Comparison of ENCODE assay signal across 33 mouse cellular contexts in genomic region chr17:47701793-47702192, GRCm38 (mm10). TPM values are rescaled to one million over a fixed set of nuclear protein-coding genes. Genes with fewer than 3 reads are reported as not detected.
A peak's percentile ranks its signal among the peaks of the same experiment; 100 is the strongest.
DNase-seq lines count a peak whose midpoint lies in the region; ATAC-seq and TF ChIP-seq lines count a peak whose summit lies in the region.
"Had no signal": no experiment of that assay in that cellular context is flagged by ENCODE, and none has a peak within 500 bp of the region (broad histone marks: within the 10 kb centered on the region; RNA-seq: fewer than 3 reads in every experiment).

No protein-coding gene starts in this region.

- 74% methylated on average over 9 of the region's 9 CpGs for WGBS in forebrain, postnatal 0 days
- 87% methylated on average over 9 of the region's 9 CpGs for WGBS in forebrain, embryonic 10.5 days
- 63% methylated on average over 9 of the region's 9 CpGs for WGBS in lung, embryonic 16.5 days

- TF ChIP-seq CTCF in forebrain, postnatal 0 days (IDR thresholded peaks at IDR 0.05; ENCODE audit: low read depth), result no peak
- no peak for TF ChIP-seq CTCF in E14TG2a.4 (conservative IDR thresholded peaks at IDR 0.05; ENCODE audit: low read length)

- no peak overlapping the region for H3K9ac ChIP-seq in forebrain, postnatal 0 days
- H3K9ac ChIP-seq in lung, embryonic 16.5 days (ENCODE audit: low read length), result no peak overlapping the region
- H3K9ac ChIP-seq: kidney, embryonic 15.5 days; midbrain, embryonic 12.5 days; stomach, embryonic 15.5 days had no signal

- peak; percentile 65 for ATAC-seq in forebrain, postnatal 0 days
- no peak for ATAC-seq in lung, embryonic 16.5 days (ENCODE audit: low read depth)

- no peaks in the 10 kb centered on the region for H3K9me3 ChIP-seq in forebrain, postnatal 0 days (ENCODE audit: low read length)
- H3K9me3 ChIP-seq in forebrain, embryonic 10.5 days, result no peaks in the 10 kb centered on the region
- no peaks in the 10 kb centered on the region for H3K9me3 ChIP-seq in lung, embryonic 16.5 days (ENCODE audit: control insufficient read depth, low read length)
- no peaks in the 10 kb centered on the region for H3K9me3 ChIP-seq in E14TG2a.4 (ENCODE audit: low read length)
- H3K9me3 ChIP-seq: kidney, embryonic 15.5 days; midbrain, embryonic 12.5 days; stomach, embryonic 15.5 days had no signal

- peak; percentile 24 for DNase-seq in forebrain, postnatal 0 days
- DNase-seq in forebrain, embryonic 10.5 days (ENCODE audit: extremely low spot score, low spot score), result no peak
- DNase-seq in lung, postnatal 14 days, result no peak
- DNase-seq in R1 (ENCODE audit: low read depth, low spot score), result peak; percentile 64
- DNase-seq in urinary bladder, postnatal 4 days (ENCODE audit: low spot score in 2 of 2), result no peak
- DNase-seq: adrenal gland, postnatal 25 days; B cell, adult 2 months; cerebellum, adult 11-12 months; cerebellum, postnatal 10 days; gastrocnemius, adult 2 months; kidney, adult 11 months; kidney, postnatal 36 days; layer of hippocampus, postnatal 36 days; thymus, adult 2 months; thymus, postnatal 4 days had no signal

- H3K4me3 ChIP-seq in forebrain, postnatal 0 days (ENCODE audit: low read depth, low read length), result no peak overlapping the region
- H3K4me3 ChIP-seq in forebrain, embryonic 10.5 days, result no peak overlapping the region
- H3K4me3 ChIP-seq in lung, embryonic 16.5 days (ENCODE audit: low read length), result no peak overlapping the region
- peak overlapping the region; percentile 79 for H3K4me3 ChIP-seq in E14TG2a.4 (replicated peaks; ENCODE audit: low read length)
- H3K4me3 ChIP-seq: gastrocnemius, adult 2 months; kidney, embryonic 15.5 days; midbrain, embryonic 12.5 days; stomach, embryonic 15.5 days had no signal

- H3K36me3 ChIP-seq in forebrain, postnatal 0 days (ENCODE audit: insufficient read depth), result peaks cover 38% of the 10 kb centered on the region
- H3K36me3 ChIP-seq in forebrain, embryonic 10.5 days (replicated peaks), result peaks cover 64% of the 10 kb centered on the region
- peaks cover 5% of the 10 kb centered on the region; the same call in 1 of the 2 replicates for H3K36me3 ChIP-seq in lung, embryonic 16.5 days (ENCODE audit: control insufficient read depth, insufficient read depth, low read length)
- peaks cover 71% of the 10 kb centered on the region for H3K36me3 ChIP-seq in E14TG2a.4 (ENCODE audit: insufficient read depth, low read length)

- no peaks in the 10 kb centered on the region for H3K27me3 ChIP-seq in forebrain, postnatal 0 days (ENCODE audit: insufficient read depth, low read length)
- peaks cover 58% of the 10 kb centered on the region for H3K27me3 ChIP-seq in forebrain, embryonic 10.5 days (ENCODE audit: poor library complexity, severe bottlenecking)
- H3K27me3 ChIP-seq in lung, embryonic 16.5 days (ENCODE audit: control insufficient read depth, insufficient read depth, low read depth, low read length), result no peaks in the 10 kb centered on the region
- H3K27me3 ChIP-seq in E14TG2a.4 (ENCODE audit: insufficient read depth, low read length), result peaks cover 8% of the 10 kb centered on the region
- H3K27me3 ChIP-seq: stomach, embryonic 15.5 days had no signal

- no peaks in the 10 kb centered on the region for H3K4me1 ChIP-seq in forebrain, postnatal 0 days (ENCODE audit: insufficient read depth)
- H3K4me1 ChIP-seq in forebrain, embryonic 10.5 days, result peaks cover 22% of the 10 kb centered on the region
- H3K4me1 ChIP-seq in lung, embryonic 16.5 days (replicated peaks; ENCODE audit: control insufficient read depth, insufficient read depth, low read length), result peaks cover 19% of the 10 kb centered on the region
- H3K4me1 ChIP-seq in E14TG2a.4 (replicated peaks; ENCODE audit: low read depth, low read length), result peaks cover 84% of the 10 kb centered on the region

- H3K4me2 ChIP-seq in forebrain, postnatal 0 days (ENCODE audit: low read depth), result no peak overlapping the region
- H3K4me2 ChIP-seq in lung, embryonic 16.5 days (ENCODE audit: low read depth, low read length), result no peak overlapping the region
- H3K4me2 ChIP-seq: kidney, embryonic 15.5 days; midbrain, embryonic 12.5 days; stomach, embryonic 15.5 days had no signal

- peak overlapping the region; percentile 41; the same call in 1 of the 2 replicates for H3K27ac ChIP-seq in forebrain, postnatal 0 days (ENCODE audit: low read depth, low read length)
- H3K27ac ChIP-seq in forebrain, embryonic 10.5 days, result no peak overlapping the region
- H3K27ac ChIP-seq in lung, embryonic 16.5 days (ENCODE audit: low read length), result peak overlapping the region; percentile 80
- H3K27ac ChIP-seq: gastrocnemius, adult 2 months; kidney, embryonic 15.5 days; macrophage; midbrain, embryonic 12.5 days; stomach, embryonic 15.5 days had no signal

RNA-seq across cellular contexts. Expression of gene Prickle4, which starts 7.3 kb away (rescaled TPM):
- total RNA-seq in forebrain, postnatal 0 days (2014; rRNA removed), result 1.8 TPM in 1 of 2 replicates, not detected in the other
- polyA plus RNA-seq in forebrain, postnatal 0 days (2015; fragmentation: Nextera tagmentation; extraction: Ambion mirVana), result 0.45 and 0.60 TPM in 2 replicates
- polyA plus RNA-seq in forebrain, embryonic 10.5 days (2016; fragmentation: Nextera tagmentation; extraction: Ambion mirVana), result 0.70 and 0.90 TPM in 2 replicates
- polyA plus RNA-seq in lung, embryonic 16.5 days (2015; fragmentation: Nextera tagmentation; extraction: Ambion mirVana), result 0.69 and 0.88 TPM in 2 replicates

RNA-seq across cellular contexts. Expression of gene Gm21981, which starts 7.5 kb away (rescaled TPM):
- 4.9 and 5.2 TPM in 2 replicates for total RNA-seq in forebrain, postnatal 0 days (2014; rRNA removed)
- polyA plus RNA-seq in forebrain, postnatal 0 days (2015; fragmentation: Nextera tagmentation; extraction: Ambion mirVana), result 0.76 and 0.97 TPM in 2 replicates
- polyA plus RNA-seq in forebrain, embryonic 10.5 days (2016; fragmentation: Nextera tagmentation; extraction: Ambion mirVana), result 0.14 and 0.22 TPM in 2 replicates
- polyA plus RNA-seq in lung, embryonic 16.5 days (2015; fragmentation: Nextera tagmentation; extraction: Ambion mirVana), result 0.26 and 0.41 TPM in 2 replicates
- polyA plus RNA-seq: liver, embryonic 16.5 days had no signal

RNA-seq across cellular contexts. Expression of gene Frs3, which starts 13.0 kb away (rescaled TPM):
- total RNA-seq in forebrain, postnatal 0 days (2014; rRNA removed), result 68.0 and 79.6 TPM in 2 replicates
- 33.6 and 43.6 TPM in 2 replicates for polyA plus RNA-seq in forebrain, postnatal 0 days (2015; fragmentation: Nextera tagmentation; extraction: Ambion mirVana)
- 7.5 and 8.6 TPM in 2 replicates for polyA plus RNA-seq in forebrain, embryonic 10.5 days (2016; fragmentation: Nextera tagmentation; extraction: Ambion mirVana)
- polyA plus RNA-seq in lung, embryonic 16.5 days (2015; fragmentation: Nextera tagmentation; extraction: Ambion mirVana), result 5.1 TPM in 2 replicates

RNA-seq across cellular contexts. Expression of gene Tomm6, which starts 13.6 kb away (rescaled TPM):
- 67.0 and 73.9 TPM in 2 replicates for total RNA-seq in forebrain, postnatal 0 days (2014; rRNA removed)
- 329 and 353 TPM in 2 replicates for polyA plus RNA-seq in forebrain, postnatal 0 days (2015; fragmentation: Nextera tagmentation; extraction: Ambion mirVana)
- 362 and 379 TPM in 2 replicates for polyA plus RNA-seq in forebrain, embryonic 10.5 days (2016; fragmentation: Nextera tagmentation; extraction: Ambion mirVana)
- 389 and 399 TPM in 2 replicates for polyA plus RNA-seq in lung, embryonic 16.5 days (2015; fragmentation: Nextera tagmentation; extraction: Ambion mirVana)

RNA-seq across cellular contexts. Expression of gene Pgc, which starts 24.8 kb away (rescaled TPM):
- total RNA-seq in forebrain, postnatal 0 days (2014; rRNA removed), result not detected in 2 replicates
- polyA plus RNA-seq in forebrain, postnatal 0 days (2015; fragmentation: Nextera tagmentation; extraction: Ambion mirVana), result not detected in 2 replicates
- polyA plus RNA-seq in forebrain, embryonic 10.5 days (2016; fragmentation: Nextera tagmentation; extraction: Ambion mirVana), result not detected in 2 replicates
- polyA plus RNA-seq in lung, embryonic 16.5 days (2015; fragmentation: Nextera tagmentation; extraction: Ambion mirVana), result 22.5 and 26.8 TPM in 2 replicates
- total RNA-seq: adrenal gland, postnatal 25 days; CH12.LX; gastrocnemius, adult 2 months; gastrocnemius, postnatal 4 days; heart, adult 8-10 months; heart, postnatal 25 days; layer of hippocampus, adult 8-10 months; layer of hippocampus, postnatal 36 days; left cerebral cortex, postnatal 10 days; liver, adult 2 months had no signal
- polyA plus RNA-seq: cortical plate, adult 2 months; frontal cortex, adult 2 months; limb, embryonic 11.5 days; liver, embryonic 16.5 days; macrophage; midbrain, embryonic 12.5 days; neural tube, embryonic 14.5 days had no signal

Comparison
In these comparisons a context has a peak if more than half of its experiments do, and no peak if none do; other contexts are left out.
1. DNase-seq: peak in forebrain, postnatal 0 days (single experiment) and R1 (single experiment); none in forebrain, embryonic 10.5 days (single experiment), lung, postnatal 14 days (single experiment) and urinary bladder, postnatal 4 days (0 of 2).